Mouse (Mus musculus): Measurements from ENCODE around the gene Adam1b.

- TF ChIP-seq POLR2A (IDR thresholded peaks at IDR 0.05; ENCODE audit: insufficient read depth, low read depth, low read length) (no peak), CTCF (IDR thresholded peaks at IDR 0.05; ENCODE audit: insufficient read depth, low read depth, low read length) (no peak)
Measured at GRCm38 (mm10) chr5:121461339-121462170, 41.7 kb downstream of the Adam1b start.
